Mouse (Mus musculus) forebrain, embryonic 15.5 days (tissue): ENCODE measurements at regions not wholly inside any gene's neighbourhood (a gene's known extent, or its start where the extent isn't known, plus 50 kb on each side); places are given as distances from the start of the nearest gene placed in this dataset.

Experiments
- ATAC-seq: fragments of 200-750 bp; cut with Nextera tagmentation; replicated peaks from 2 replicates; pipeline ENCODE4 v1.8.0; 2017; ENCODE audit warnings: mild to moderate bottlenecking, moderate TSS enrichment, moderate library complexity
- H3K27ac ChIP-seq: fragments of 300-500 bp; sonication (generic); replicated peaks from 2 replicates; pipeline ENCODE4 v1.5.1; 2015; ENCODE audit warnings: mild to moderate bottlenecking, inconsistent platforms
- H3K27me3 ChIP-seq: fragments of 300-500 bp; sonication (generic); 2 replicates; pipeline ENCODE4 v1.6.1; 2015; ENCODE audit warnings: inconsistent platforms
- H3K36me3 ChIP-seq: fragments of 300-500 bp; sonication (generic); 2 replicates; pipeline ENCODE4 v1.6.1; 2015; ENCODE audit warnings: mild to moderate bottlenecking, inconsistent platforms
- H3K4me1 ChIP-seq: fragments of 300-500 bp; sonication (generic); 2 replicates; pipeline ENCODE4 v1.6.1; 2015; ENCODE audit warnings: inconsistent platforms
- H3K4me2 ChIP-seq: fragments of 300-500 bp; sonication (generic); replicated peaks from 2 replicates; pipeline ENCODE4 v1.6.1; 2015; ENCODE audit warnings: mild to moderate bottlenecking, inconsistent platforms
- H3K4me3 ChIP-seq: fragments of 300-500 bp; sonication (generic); 2 replicates; pipeline ENCODE4 v1.5.1; 2015; ENCODE audit warnings: mild to moderate bottlenecking, inconsistent platforms
- H3K9ac ChIP-seq: fragments of 300-500 bp; sonication (generic); replicated peaks from 2 replicates; pipeline ENCODE4 v1.6.1; 2015; ENCODE audit warnings: mild to moderate bottlenecking, inconsistent platforms
- H3K9me3 ChIP-seq: fragments of 300-500 bp; sonication (generic); 2 replicates; pipeline ENCODE4 v1.6.1; 2016; ENCODE audit warnings: inconsistent platforms
- WGBS: fragments of 180-500 bp; shearing (Covaris S2); methylation state at CpG from one replicate; pipeline ENCODE4 v1.1.7; 2015; ENCODE audit warnings: mixed read lengths; 5-methylcytosine and 5-hydroxymethylcytosine counted together

DNA sequence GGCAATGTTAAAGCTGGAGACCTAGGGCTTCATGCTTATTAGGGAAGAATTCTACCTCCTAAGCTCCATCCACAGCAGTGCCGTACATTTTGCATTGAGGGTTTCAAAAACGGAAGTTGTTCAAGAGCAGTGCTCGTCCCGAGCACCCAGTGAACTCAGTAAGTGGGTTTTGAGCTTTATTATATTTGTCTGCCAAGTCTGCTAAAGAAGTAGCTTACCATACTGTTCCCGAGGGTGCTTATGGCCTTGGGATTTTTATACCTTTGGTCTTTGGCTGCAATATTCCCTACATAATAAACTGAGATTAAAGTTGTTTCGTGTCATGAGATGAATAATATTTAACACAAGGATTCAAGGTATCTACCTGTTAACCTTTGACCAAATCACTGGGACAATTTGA, 195.2 kb downstream of the Klf5 start:
- WGBS, result 92% methylated on average over 6 of the region's 6 CpGs
- H3K9me3 ChIP-seq, result no peaks in the 10 kb centered on the region
- H3K27me3 ChIP-seq, result no peaks in the 10 kb centered on the region
- no peak overlapping the region for H3K4me2 ChIP-seq
- no peak overlapping the region for H3K9ac ChIP-seq
- H3K4me3 ChIP-seq, result no peak overlapping the region
- no peak overlapping the region for H3K27ac ChIP-seq
- no peaks in the 10 kb centered on the region for H3K4me1 ChIP-seq
- ATAC-seq, result no peak
- H3K36me3 ChIP-seq, result no peaks in the 10 kb centered on the region

DNA sequence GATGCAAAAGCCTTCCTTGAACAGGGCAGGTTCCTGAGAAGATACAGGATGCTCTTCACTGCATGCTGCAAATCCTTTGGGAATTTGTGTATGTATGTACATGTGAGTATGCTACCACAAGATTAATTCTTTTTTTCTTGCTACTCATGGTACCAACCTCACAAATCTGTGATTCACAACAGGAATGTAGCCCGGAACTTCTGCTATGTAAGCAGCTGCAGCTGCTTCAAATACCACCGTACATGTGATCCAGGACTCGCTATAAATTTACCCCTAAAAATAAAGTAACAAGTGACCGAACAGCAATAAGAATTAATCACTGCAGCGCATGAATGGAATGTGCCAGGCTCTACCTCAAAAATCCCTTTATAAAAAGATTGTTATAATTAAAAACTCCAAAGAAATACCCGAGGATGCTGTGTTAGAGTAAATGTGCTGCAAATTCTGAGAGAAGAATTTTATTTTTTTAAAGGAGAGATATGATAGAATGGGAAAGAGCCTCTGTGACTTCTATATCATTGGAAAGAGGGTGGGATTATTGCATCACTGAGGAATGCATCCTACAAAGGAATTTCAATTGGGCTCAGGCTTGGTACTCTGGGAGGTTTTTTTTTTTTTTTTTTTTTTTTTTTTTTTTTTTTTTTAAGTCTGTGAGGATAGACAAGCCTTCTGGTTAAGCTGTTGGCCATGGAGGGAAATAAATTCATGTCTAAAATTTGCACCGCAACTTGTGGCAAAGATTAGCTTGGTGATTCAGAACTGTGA, 201.2 kb downstream of the Klf5 start:
- ATAC-seq, result no peak
- no peak overlapping the region for H3K9ac ChIP-seq
- H3K36me3 ChIP-seq, result no peaks in the 10 kb centered on the region
- no peak overlapping the region for H3K4me2 ChIP-seq
- no peak overlapping the region for H3K4me3 ChIP-seq
- H3K27me3 ChIP-seq, result no peaks in the 10 kb centered on the region
- WGBS, result 78% methylated on average over 7 of the region's 7 CpGs
- no peaks in the 10 kb centered on the region for H3K9me3 ChIP-seq
- H3K4me1 ChIP-seq, result no peaks in the 10 kb centered on the region
- H3K27ac ChIP-seq, result no peak overlapping the region

DNA sequence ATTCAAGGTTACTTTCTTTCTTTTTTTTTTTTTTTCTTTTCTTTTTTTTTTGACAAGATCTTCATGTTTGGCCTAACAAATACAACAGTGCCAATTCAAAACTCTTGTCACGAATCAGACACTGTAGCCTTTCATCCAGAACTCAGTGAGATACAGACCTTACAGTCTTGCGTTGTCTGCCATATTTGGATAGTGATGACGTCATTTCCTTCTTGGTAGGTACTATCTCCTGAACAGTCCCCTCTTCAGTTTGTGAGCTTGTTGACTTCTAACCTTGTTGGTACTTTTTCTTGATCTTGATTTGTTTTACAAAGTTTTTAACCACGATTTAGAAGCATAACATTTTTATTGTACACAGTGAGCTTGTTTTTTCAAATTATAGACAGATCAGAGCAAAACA, 206.4 kb downstream of the Klf5 start:
- no peak overlapping the region for H3K4me3 ChIP-seq
- H3K4me1 ChIP-seq, result no peaks in the 10 kb centered on the region
- no peak overlapping the region for H3K9ac ChIP-seq
- ATAC-seq, result no peak
- H3K4me2 ChIP-seq, result no peak overlapping the region
- H3K27me3 ChIP-seq, result no peaks in the 10 kb centered on the region
- H3K9me3 ChIP-seq, result no peaks in the 10 kb centered on the region
- H3K36me3 ChIP-seq, result no peaks in the 10 kb centered on the region
- H3K27ac ChIP-seq, result no peak overlapping the region
- 58% methylated on average over 4 of the region's 4 CpGs for WGBS

DNA sequence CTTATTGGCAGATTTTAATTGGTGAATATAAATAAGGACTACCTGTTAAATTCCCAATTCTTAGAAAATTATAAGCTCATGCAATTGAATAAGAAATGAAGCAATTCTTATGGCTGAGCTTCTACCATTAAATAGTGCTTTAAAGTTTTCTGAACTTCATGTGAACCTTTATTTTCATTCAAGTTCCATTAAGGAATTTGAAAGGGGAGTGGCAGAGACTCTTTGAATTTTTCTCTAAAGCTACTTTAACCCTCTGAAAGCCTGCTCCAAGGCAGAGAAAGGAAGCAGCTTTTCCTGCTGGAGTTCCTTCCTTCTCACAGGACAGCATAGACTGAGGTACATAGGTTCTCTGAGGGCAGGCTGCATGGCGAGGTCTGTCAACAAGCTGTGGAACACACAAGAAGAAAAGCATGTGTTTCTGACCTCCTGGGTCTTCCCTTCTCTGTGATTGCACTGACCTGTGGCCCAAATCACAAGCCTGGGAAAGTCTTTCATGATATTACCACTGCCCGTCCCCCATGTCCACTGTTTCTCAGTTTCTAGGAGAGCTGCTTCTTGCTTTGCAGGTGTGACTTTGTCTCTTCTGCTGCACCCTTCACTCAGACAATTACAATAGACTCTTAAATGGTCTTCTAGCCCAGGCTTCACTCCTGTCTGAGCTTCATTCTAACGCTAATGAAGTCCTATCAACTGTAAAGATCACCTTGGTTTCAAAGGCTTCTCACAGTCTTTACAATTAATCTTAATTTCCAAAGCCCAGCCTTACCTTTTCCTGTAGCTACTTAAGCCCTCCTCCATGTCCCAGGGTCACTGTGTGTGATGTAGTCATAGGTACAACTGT, 211.4 kb downstream of the Klf5 start:
- ATAC-seq, result no peak
- no peak overlapping the region for H3K27ac ChIP-seq
- no peaks in the 10 kb centered on the region for H3K27me3 ChIP-seq
- no peaks in the 10 kb centered on the region for H3K4me1 ChIP-seq
- 45% methylated on average over 3 of the region's 3 CpGs for WGBS
- H3K4me3 ChIP-seq, result no peak overlapping the region
- H3K9me3 ChIP-seq, result no peaks in the 10 kb centered on the region
- no peak overlapping the region for H3K9ac ChIP-seq
- no peaks in the 10 kb centered on the region for H3K36me3 ChIP-seq
- no peak overlapping the region for H3K4me2 ChIP-seq

DNA sequence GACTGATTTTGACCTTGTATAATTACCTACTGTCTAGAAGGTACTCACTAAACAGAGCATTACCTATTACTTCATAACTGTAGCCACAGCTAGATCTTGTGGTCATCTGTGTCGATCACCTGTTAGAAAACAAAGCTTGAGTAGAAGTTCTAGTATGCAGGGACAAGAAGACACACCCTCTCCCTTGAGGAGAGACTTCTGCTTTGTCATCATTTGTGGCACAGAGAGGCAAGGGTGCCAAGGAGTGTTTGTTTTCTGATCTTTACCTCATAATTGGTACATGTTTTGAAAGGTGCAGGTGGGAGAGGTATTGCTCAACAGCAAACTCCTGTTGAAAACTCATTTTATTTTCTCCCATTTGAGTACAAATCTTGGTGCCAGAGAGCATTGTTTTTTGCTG, 217.0 kb downstream of the Klf5 start:
- H3K9me3 ChIP-seq, result no peaks in the 10 kb centered on the region
- no peak for ATAC-seq
- H3K4me3 ChIP-seq, result no peak overlapping the region
- H3K27ac ChIP-seq, result no peak overlapping the region
- no peaks in the 10 kb centered on the region for H3K36me3 ChIP-seq
- H3K27me3 ChIP-seq, result no peaks in the 10 kb centered on the region
- H3K4me2 ChIP-seq, result no peak overlapping the region
- no peak overlapping the region for H3K9ac ChIP-seq
- H3K4me1 ChIP-seq, result 0 out of 2 replicates have a peak, but pooled peaks cover 2% of the 10 kb centered on the region
- WGBS, result 96% methylated on average over 1 of the region's 1 CpGs

DNA sequence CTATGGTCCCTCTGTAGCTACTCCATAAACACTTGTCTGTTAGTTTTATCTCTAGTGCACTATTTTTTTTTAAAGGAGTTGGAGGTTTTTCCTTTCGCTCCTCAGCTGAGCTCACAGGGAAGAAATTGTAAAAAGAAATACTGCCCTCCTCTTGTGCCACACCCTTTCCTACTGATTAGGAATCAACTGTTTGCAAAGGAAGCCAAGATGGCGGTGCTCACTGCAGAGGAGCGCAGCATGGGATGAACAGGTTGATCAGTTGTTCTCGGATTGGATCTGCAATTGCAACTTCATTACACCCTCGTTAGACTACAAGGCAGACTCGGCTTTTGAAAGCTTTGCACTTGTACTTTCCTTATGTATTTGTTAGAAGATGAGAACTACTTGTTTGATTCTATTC, 218.2 kb downstream of the Klf5 start:
- no peak overlapping the region for H3K4me3 ChIP-seq
- no peak for ATAC-seq
- H3K4me2 ChIP-seq, result no peak overlapping the region
- no peaks in the 10 kb centered on the region for H3K27me3 ChIP-seq
- no peaks in the 10 kb centered on the region for H3K36me3 ChIP-seq
- WGBS, result 77% methylated on average over 6 of the region's 6 CpGs
- H3K27ac ChIP-seq, result no peak overlapping the region
- H3K9ac ChIP-seq, result no peak overlapping the region
- H3K4me1 ChIP-seq, result 0 out of 2 replicates have a peak, but pooled peaks cover 2% of the 10 kb centered on the region
- no peaks in the 10 kb centered on the region for H3K9me3 ChIP-seq

DNA sequence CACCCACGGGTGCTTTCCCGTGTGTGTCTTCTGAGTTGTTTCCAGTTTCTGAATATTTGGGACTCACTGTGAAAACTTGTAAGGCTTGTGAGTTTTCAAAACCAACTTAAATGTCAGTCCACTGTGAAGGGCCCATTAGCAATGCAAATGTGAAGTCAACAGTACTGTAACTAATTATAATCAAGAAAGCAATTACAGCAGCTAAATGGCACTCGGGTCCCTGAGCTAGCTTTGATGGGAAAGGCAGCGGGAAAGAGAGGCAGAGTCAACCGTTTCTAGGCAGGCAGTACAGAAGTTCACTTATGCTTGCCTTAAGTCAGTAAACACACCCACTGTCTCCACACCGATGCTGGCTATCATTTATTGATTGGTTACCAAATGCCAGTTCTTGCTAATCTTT, 221.9 kb downstream of the Klf5 start:
- WGBS, result 44% methylated on average over 6 of the region's 6 CpGs
- Histone ChIP-seq H3K4me2 (no peak overlapping the region), H3K4me1 (0 out of 2 replicates have a peak, but pooled peaks cover 2% of the 10 kb centered on the region), H3K27ac (no peak overlapping the region), H3K9me3 (no peaks in the 10 kb centered on the region), H3K4me3 (no peak overlapping the region), H3K9ac (no peak overlapping the region), H3K27me3 (no peaks in the 10 kb centered on the region), H3K36me3 (no peaks in the 10 kb centered on the region)
- 0 out of 2 replicates have a peak, but pooled peaks have one; percentile 57 for ATAC-seq

DNA sequence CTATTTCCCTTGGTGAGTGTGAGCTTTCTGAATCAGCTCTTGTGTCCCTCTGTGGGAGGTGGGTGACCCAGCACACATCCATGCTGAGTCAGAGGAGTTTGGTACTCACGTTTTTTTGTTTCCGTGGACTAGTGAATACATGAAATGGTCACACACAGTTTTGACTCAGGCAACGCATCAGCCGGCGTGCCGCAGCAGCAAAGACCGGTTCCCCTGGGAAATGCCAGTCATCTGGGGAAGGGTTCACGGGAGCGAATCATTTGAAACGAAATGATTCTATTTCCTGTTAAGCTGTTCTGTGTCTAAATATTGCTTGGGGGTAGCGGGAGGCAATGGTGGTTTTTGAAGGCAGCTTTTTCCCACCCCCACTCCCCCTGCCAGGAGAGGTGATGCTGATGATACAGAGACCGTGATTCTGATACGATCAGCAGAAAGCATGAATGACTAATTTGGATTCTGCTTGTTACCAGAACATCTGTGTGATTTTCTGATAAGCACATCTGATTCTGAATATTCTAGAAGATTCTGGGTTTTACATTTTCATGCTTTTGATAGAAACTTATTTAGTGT, 223.5 kb downstream of the Klf5 start:
- Histone ChIP-seq H3K4me3 (no peak overlapping the region), H3K27ac (0 out of 2 replicates have a peak overlapping the region, but pooled peaks have one; percentile 23), H3K4me2 (no peak overlapping the region), H3K9ac (no peak overlapping the region), H3K36me3 (no peaks in the 10 kb centered on the region), H3K9me3 (no peaks in the 10 kb centered on the region), H3K27me3 (no peaks in the 10 kb centered on the region), H3K4me1 (0 out of 2 replicates have a peak, but pooled peaks cover 2% of the 10 kb centered on the region)
- no peak for ATAC-seq
- WGBS, result 84% methylated on average over 13 of the region's 13 CpGs

DNA sequence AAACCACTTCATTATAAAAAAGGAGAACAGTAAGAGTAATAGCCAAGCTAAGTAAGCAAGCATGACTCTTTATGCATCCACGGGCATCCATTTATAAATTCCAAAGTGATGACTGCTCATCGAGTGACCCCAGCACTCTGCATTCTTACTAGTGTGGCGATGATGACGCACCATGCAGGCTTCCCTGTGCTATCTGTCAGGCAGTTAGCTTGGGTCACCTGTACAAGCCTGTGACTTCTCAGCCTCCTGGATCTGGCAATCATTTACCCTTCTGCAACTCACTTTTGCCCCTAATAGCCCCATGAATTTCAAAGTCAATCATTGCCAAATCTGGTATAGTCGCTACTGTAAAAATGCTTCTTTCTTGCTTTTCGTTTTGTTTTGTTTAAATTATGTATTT, 237.3 kb downstream of the Klf5 start:
- Histone ChIP-seq H3K4me3 (no peak overlapping the region), H3K4me1 (no peaks in the 10 kb centered on the region), H3K27ac (no peak overlapping the region), H3K27me3 (no peaks in the 10 kb centered on the region), H3K9me3 (no peaks in the 10 kb centered on the region), H3K4me2 (no peak overlapping the region), H3K36me3 (no peaks in the 10 kb centered on the region), H3K9ac (no peak overlapping the region)
- WGBS, result 94% methylated on average over 6 of the region's 6 CpGs
- no peak for ATAC-seq

DNA sequence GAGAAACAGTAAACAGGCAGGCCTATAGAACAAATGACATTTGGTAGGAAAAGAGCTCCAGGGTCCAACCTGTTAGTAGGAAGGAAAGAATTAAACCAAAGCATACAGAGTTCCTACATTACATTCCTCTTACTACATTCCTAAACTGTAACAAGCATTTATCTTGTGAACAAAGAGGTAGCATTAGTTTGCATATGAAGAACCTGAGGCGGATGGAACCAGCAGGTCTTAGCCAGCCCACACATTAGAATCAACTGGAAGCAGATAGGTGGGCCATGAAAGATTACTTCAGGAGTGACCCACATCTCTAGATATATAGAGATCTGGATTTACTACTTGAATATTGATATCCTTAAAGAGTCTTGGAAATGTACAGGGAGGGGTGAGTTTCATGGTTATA, 238.8 kb downstream of the Klf5 start:
- WGBS, result 81% methylated on average over 1 of the region's 1 CpGs
- Histone ChIP-seq H3K4me3 (no peak overlapping the region), H3K4me2 (no peak overlapping the region), H3K27me3 (no peaks in the 10 kb centered on the region), H3K36me3 (no peaks in the 10 kb centered on the region), H3K4me1 (no peaks in the 10 kb centered on the region), H3K27ac (no peak overlapping the region), H3K9me3 (no peaks in the 10 kb centered on the region), H3K9ac (no peak overlapping the region)
- no peak for ATAC-seq

DNA sequence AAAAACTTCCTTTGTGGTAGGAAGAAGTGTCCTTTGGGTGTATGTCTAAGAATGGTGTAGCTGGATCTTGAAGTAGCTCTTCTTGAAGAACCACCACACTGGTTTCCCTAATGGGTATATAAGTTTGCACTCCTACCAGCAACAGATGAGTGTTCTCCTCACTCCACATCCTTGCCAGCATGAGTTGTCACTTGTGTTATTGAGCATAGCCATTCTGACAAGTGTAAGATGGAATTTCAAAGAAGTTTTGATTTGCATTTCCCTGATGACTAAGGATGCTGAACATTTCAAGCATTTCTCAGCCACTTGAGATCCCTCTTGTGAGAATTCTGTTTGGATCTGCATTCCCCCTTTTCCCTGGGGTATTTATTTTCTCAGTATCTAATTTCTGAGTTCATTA, 243.2 kb downstream of the Klf5 start:
- no peaks in the 10 kb centered on the region for H3K9me3 ChIP-seq
- H3K27ac ChIP-seq, result no peak overlapping the region
- H3K4me2 ChIP-seq, result no peak overlapping the region
- no peaks in the 10 kb centered on the region for H3K36me3 ChIP-seq
- no peak for ATAC-seq
- H3K9ac ChIP-seq, result no peak overlapping the region
- no peaks in the 10 kb centered on the region for H3K4me1 ChIP-seq
- H3K4me3 ChIP-seq, result no peak overlapping the region
- H3K27me3 ChIP-seq, result no peaks in the 10 kb centered on the region

DNA sequence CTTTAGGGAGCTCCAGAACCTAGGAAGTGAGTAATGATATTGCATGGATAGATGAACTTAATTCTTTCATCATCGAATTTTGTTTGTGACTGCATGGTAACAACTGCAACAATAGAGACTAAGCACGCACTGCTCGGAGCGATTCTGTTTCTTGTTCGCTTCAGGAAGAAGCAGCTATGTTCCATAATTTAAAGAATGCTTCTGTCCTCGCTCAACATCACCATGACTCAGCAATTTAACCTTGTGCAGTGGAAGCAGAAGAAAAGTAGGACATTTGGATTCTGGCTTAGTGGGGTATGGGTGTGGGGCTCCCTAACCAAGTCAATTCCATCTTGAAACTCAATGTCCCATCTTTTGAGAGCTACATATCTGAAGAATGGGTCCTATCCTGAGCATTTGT, 249.4 kb downstream of the Klf5 start:
- Histone ChIP-seq H3K27me3 (no peaks in the 10 kb centered on the region), H3K4me2 (no peak overlapping the region)

More for the DNA sequence above, 249.4 kb downstream of the Klf5 start:
- no peak overlapping the region for H3K27ac ChIP-seq
- WGBS, result 92% methylated on average over 6 of the region's 6 CpGs
- H3K36me3 ChIP-seq, result no peaks in the 10 kb centered on the region
- no peaks in the 10 kb centered on the region for H3K4me1 ChIP-seq
- H3K4me3 ChIP-seq, result no peak overlapping the region
- no peak overlapping the region for H3K9ac ChIP-seq
- H3K9me3 ChIP-seq, result no peaks in the 10 kb centered on the region
- no peak for ATAC-seq
